28 mouse cellular contexts compared by ENCODE assay signal in genomic region chr1:138799692-138800314, GRCm38 (mm10). TPM values are rescaled to one million over a fixed set of nuclear protein-coding genes. Genes with fewer than 3 reads are reported as not detected.
"Had no signal": no experiment of that assay in that cellular context is flagged by ENCODE, and none has a peak within 500 bp of the region (broad histone marks: within the 10 kb centered on the region; RNA-seq: fewer than 3 reads in every experiment).

No protein-coding gene starts in this region.

- H3K27ac ChIP-seq: gastrocnemius, adult 2 months; heart, adult 2 months; heart, embryonic 13.5 days; heart, embryonic 15.5 days; hindbrain, embryonic 10.5 days; hindbrain, embryonic 12.5 days; hindbrain, embryonic 14.5 days; intestine, embryonic 15.5 days; layer of hippocampus, adult 2 months; left cerebral cortex, adult 2 months; limb, embryonic 10.5 days; limb, embryonic 12.5 days had no signal

- ATAC-seq: hindbrain, embryonic 16.5 days; inflammation-experienced regulatory T-cells, adult 6 months; intestine, embryonic 15.5 days; intestine, postnatal 0 days had no signal

- H3K4me2 ChIP-seq: heart, embryonic 11.5 days; heart, embryonic 13.5 days; heart, embryonic 15.5 days; hindbrain, embryonic 12.5 days; hindbrain, embryonic 14.5 days; intestine, embryonic 15.5 days; limb, embryonic 12.5 days had no signal

- DNase-seq: gastrocnemius, adult 2 months; gastrocnemius, postnatal 10 days; gastrocnemius, postnatal 25 days; heart, adult 2 months; heart, postnatal 14 days; heart, postnatal 4 days; kidney, adult 18-20 months; kidney, adult 8-10 months; kidney, postnatal 10 days; kidney, postnatal 25 days; kidney, postnatal 4 days; liver had no signal

- H3K4me3 ChIP-seq: gastrocnemius, adult 2 months; heart, adult 2 months; heart, embryonic 13.5 days; heart, embryonic 15.5 days; hindbrain, embryonic 10.5 days; hindbrain, embryonic 12.5 days; intestine, embryonic 15.5 days; layer of hippocampus, adult 2 months; left cerebral cortex, adult 2 months; limb, embryonic 10.5 days; limb, embryonic 12.5 days had no signal

- H3K9me3 ChIP-seq: heart, embryonic 13.5 days; heart, embryonic 15.5 days; hindbrain, embryonic 10.5 days; hindbrain, embryonic 12.5 days; intestine, embryonic 15.5 days; limb, embryonic 10.5 days; limb, embryonic 12.5 days had no signal

- H3K4me1 ChIP-seq: heart, embryonic 13.5 days; heart, embryonic 15.5 days; hindbrain, embryonic 10.5 days; hindbrain, embryonic 12.5 days; intestine, embryonic 15.5 days; limb, embryonic 12.5 days had no signal

- H3K27me3 ChIP-seq: heart, embryonic 13.5 days; heart, embryonic 15.5 days; hindbrain, embryonic 12.5 days; intestine, embryonic 15.5 days; limb, embryonic 12.5 days had no signal

- H3K36me3 ChIP-seq: heart, embryonic 13.5 days; heart, embryonic 15.5 days; hindbrain, embryonic 10.5 days; hindbrain, embryonic 12.5 days; intestine, embryonic 15.5 days; limb, embryonic 10.5 days; limb, embryonic 12.5 days had no signal

- H3K9ac ChIP-seq: heart, embryonic 13.5 days; heart, embryonic 15.5 days; hindbrain, embryonic 12.5 days; hindbrain, embryonic 14.5 days; intestine, embryonic 15.5 days; limb, embryonic 12.5 days had no signal

RNA-seq across cellular contexts. Expression of gene Lhx9, which starts 48.6 kb away (rescaled TPM):
- total RNA-seq: gastrocnemius, adult 2 months; gastrocnemius, postnatal 10 days; gastrocnemius, postnatal 25 days; gastrocnemius, postnatal 4 days; granulocyte monocyte progenitor cell, adult 5-6 weeks; heart, adult 2 months; heart, postnatal 4 days had no signal
- polyA plus RNA-seq: heart, adult 2 months; intestine, postnatal 0 days had no signal
